In genomic region chr14:54332176-54333074, GRCm38 (mm10) we compare ENCODE assay signal across 17 mouse cellular contexts. TPM values are rescaled to one million over a fixed set of nuclear protein-coding genes. Genes with fewer than 3 reads are reported as not detected.
DNase-seq lines count a peak whose midpoint lies in the region; ATAC-seq and TF ChIP-seq lines count a peak whose summit lies in the region.
"Had no signal": no experiment of that assay in that cellular context is flagged by ENCODE, and none has a peak within 500 bp of the region (broad histone marks: within the 10 kb centered on the region; RNA-seq: fewer than 3 reads in every experiment).

No protein-coding gene starts in this region.

- no peak overlapping the region for H3K4me3 ChIP-seq in hindbrain, embryonic 10.5 days
- H3K4me3 ChIP-seq in midbrain, embryonic 15.5 days = no peak overlapping the region

- H3K27me3 ChIP-seq in hindbrain, embryonic 10.5 days (ENCODE audit: insufficient read depth, poor library complexity, severe bottlenecking) = no peaks in the 10 kb centered on the region
- no peaks in the 10 kb centered on the region for H3K27me3 ChIP-seq in midbrain, embryonic 15.5 days (replicated peaks)

- H3K4me2 ChIP-seq in midbrain, embryonic 15.5 days = no peak overlapping the region

- WGBS in hindbrain, embryonic 10.5 days = 62% methylated on average over 5 of the region's 5 CpGs
- 39% methylated on average over 5 of the region's 5 CpGs for WGBS in midbrain, embryonic 15.5 days

- H3K9me3 ChIP-seq in hindbrain, embryonic 10.5 days = no peaks in the 10 kb centered on the region
- no peaks in the 10 kb centered on the region for H3K9me3 ChIP-seq in midbrain, embryonic 15.5 days
- H3K9me3 ChIP-seq: G1E had no signal

- ATAC-seq in midbrain, embryonic 15.5 days (replicated peaks) = no peak
- ATAC-seq: activated CD4-positive, CD25-positive, alpha-beta regulatory T cell, adult 4 months had no signal

- no peaks in the 10 kb centered on the region for H3K36me3 ChIP-seq in hindbrain, embryonic 10.5 days
- no peaks in the 10 kb centered on the region for H3K36me3 ChIP-seq in midbrain, embryonic 15.5 days (replicated peaks)
- H3K36me3 ChIP-seq: G1E had no signal

- intact Hi-C loops in heart, postnatal 25 days (cut with DNase I) = no loop called here

- TF ChIP-seq POLR2A in brain, embryonic 14.5 days (IDR thresholded peaks at IDR 0.05; ENCODE audit: borderline replicate concordance, extremely low read depth, insufficient read depth, insufficient read length, poor library complexity, severe bottlenecking) = no peak

- peak overlapping the region; percentile 80 for H3K27ac ChIP-seq in hindbrain, embryonic 10.5 days
- H3K27ac ChIP-seq in midbrain, embryonic 15.5 days = peak overlapping the region; percentile 28; the same call in 1 of the 2 replicates

- no peak for TF ChIP-seq CTCF in brain, embryonic 14.5 days (IDR thresholded peaks at IDR 0.05; ENCODE audit: borderline replicate concordance, extremely low read depth, insufficient read depth, insufficient read length)

- H3K4me1 ChIP-seq in hindbrain, embryonic 10.5 days (replicated peaks) = peaks cover 14% of the 10 kb centered on the region
- H3K4me1 ChIP-seq in midbrain, embryonic 15.5 days = no peaks in the 10 kb centered on the region

- DNase-seq in heart, adult 11 months = peak; percentile 28
- DNase-seq in heart, postnatal 25 days (ENCODE audit: low spot score) = no peak
- peak; percentile 91 for DNase-seq in brain, embryonic 14.5 days (ENCODE audit: low read depth)
- no peak for DNase-seq in hindbrain, embryonic 10.5 days (ENCODE audit: low spot score)
- no peak for DNase-seq in left cerebral cortex, adult 8-10 months (ENCODE audit: low spot score in 2 of 2)
- no peak for DNase-seq in cerebellum, adult 8-10 months
- no peak for DNase-seq in adipocyte (ENCODE audit: low spot score)
- DNase-seq: kidney, adult 2 months; layer of hippocampus, adult 9-11 months; right cerebral cortex, postnatal 25 days had no signal

- H3K9ac ChIP-seq in midbrain, embryonic 15.5 days = no peak overlapping the region

RNA-seq across cellular contexts. Expression of gene Oxa1l, which starts 28.2 kb away (rescaled TPM):
- total RNA-seq in heart, postnatal 25 days (2021) = 100 to 1,000 TPM; 103 to 111 TPM
- polyA plus RNA-seq in brain, embryonic 14.5 days (2012; rRNA removed) = 98.0 and 101 TPM in 2 replicates
- polyA plus RNA-seq in hindbrain, embryonic 10.5 days (2016; fragmentation: Nextera tagmentation; extraction: Ambion mirVana) = 47.1 and 48.4 TPM in 2 replicates
- polyA plus RNA-seq in midbrain, embryonic 15.5 days (2015; fragmentation: Nextera tagmentation; extraction: Ambion mirVana) = 52.8 and 54.8 TPM in 2 replicates
- total RNA-seq in left cerebral cortex, adult 8-10 months (2022) = 10 to 100 TPM; 51.0 to 56.7 (median 55.1) TPM

RNA-seq across cellular contexts. Expression of gene Olfr49, which starts 47.7 kb away (rescaled TPM):
- total RNA-seq in heart, postnatal 25 days (2021) = not detected
- polyA plus RNA-seq in brain, embryonic 14.5 days (2012; rRNA removed) = not detected in 2 replicates
- not detected in 2 replicates for polyA plus RNA-seq in hindbrain, embryonic 10.5 days (2016; fragmentation: Nextera tagmentation; extraction: Ambion mirVana)
- not detected in 2 replicates for polyA plus RNA-seq in midbrain, embryonic 15.5 days (2015; fragmentation: Nextera tagmentation; extraction: Ambion mirVana)
- total RNA-seq in left cerebral cortex, adult 8-10 months (2022) = not detected
- polyA plus RNA-seq: embryonic facial prominence, embryonic 11.5 days; G1E; kidney, adult 2 months; limb, embryonic 14.5 days; lung, embryonic 16.5 days; stomach, embryonic 14.5 days had no signal

Comparison
In these comparisons a context has a peak if more than half of its experiments do, and no peak if none do; other contexts are left out.
1. DNase-seq: peak in heart, adult 11 months (single experiment) and brain, embryonic 14.5 days (single experiment); none in heart, postnatal 25 days (single experiment), hindbrain, embryonic 10.5 days (single experiment), left cerebral cortex, adult 8-10 months (0 of 2), cerebellum, adult 8-10 months (single experiment) and adipocyte (single experiment).